Mouse (Mus musculus) activated CD4-positive, CD25-positive, alpha-beta regulatory T cell, adult 4 months (primary cell): Measurements from ENCODE around the gene A930017K11Rik. TPM values are rescaled to one million over a fixed set of nuclear protein-coding genes. Genes with fewer than 3 reads are reported as not detected.

Source experiments
- ATAC-seq: one replicate; pipeline ENCODE4 v1.8.0; 2017
- polyA plus RNA-seq, 2 experiments: library from polyadenylated mRNA; unstranded; fragments of 100-300 nt; shearing (Covaris generic); gene quantifications; one replicate each; pipeline ENCODE4 v1.2.1; 2017

Gene A930017K11Rik
- polyA plus RNA-seq, 2 experiments from 2014 or later: not detected

GRCm38 (mm10) chr17:25958771-25959494, 6.6 kb upstream of the A930017K11Rik start:
- no peak for ATAC-seq

GRCm38 (mm10) chr17:25957586-25958051, 5.3 kb upstream of the A930017K11Rik start:
- no peak for ATAC-seq

GRCm38 (mm10) chr17:25956631-25957030, 4.3 kb upstream of the A930017K11Rik start:
- no peak for ATAC-seq

GRCm38 (mm10) chr17:25956201-25956600, 3.8 kb upstream of the A930017K11Rik start:
- ATAC-seq: no peak

- no peak for ATAC-seq
These were observed 3.4 kb upstream of the A930017K11Rik start for GRCm38 (mm10) chr17:25955736-25956135.

GRCm38 (mm10) chr17:25954671-25955070, 2.3 kb upstream of the A930017K11Rik start:
- no peak for ATAC-seq

- ATAC-seq: no peak
These were observed 796 bp upstream of the A930017K11Rik start for GRCm38 (mm10) chr17:25953161-25953560.

GRCm38 (mm10) chr17:25951225-25951802, 1.1 kb downstream of the A930017K11Rik start:
- ATAC-seq: no peak

- no peak for ATAC-seq
These were observed 1.7 kb downstream of the A930017K11Rik start for GRCm38 (mm10) chr17:25950706-25951105.

- ATAC-seq: no peak
These were observed 2.4 kb downstream of the A930017K11Rik start for GRCm38 (mm10) chr17:25949981-25950380.

- ATAC-seq: no peak
These were observed 4.3 kb downstream of the A930017K11Rik start for GRCm38 (mm10) chr17:25948051-25948450.

- no peak for ATAC-seq
These were observed 4.8 kb downstream of the A930017K11Rik start for GRCm38 (mm10) chr17:25947576-25947975.

- ATAC-seq: no peak
These were observed 5.5 kb downstream of the A930017K11Rik start for GRCm38 (mm10) chr17:25946891-25947290.

GRCm38 (mm10) chr17:25946349-25946748, 6.0 kb downstream of the A930017K11Rik start:
- ATAC-seq: no peak

- no peak for ATAC-seq
These were observed 6.7 kb downstream of the A930017K11Rik start for GRCm38 (mm10) chr17:25945517-25946155.

- no peak for ATAC-seq
These were observed 7.8 kb downstream of the A930017K11Rik start, which contains the start of the genes Pigq and Nhlrc4 for GRCm38 (mm10) chr17:25944366-25945163. TSS of gene Pigq (minus strand) at chr17:25944936. TSS of gene Nhlrc4 (minus strand) at chr17:25944961.

- ATAC-seq: no peak
These were observed 8.6 kb downstream of the A930017K11Rik start for GRCm38 (mm10) chr17:25943769-25944168.

GRCm38 (mm10) chr17:25943221-25943620, 9.1 kb downstream of the A930017K11Rik start:
- ATAC-seq: no peak

- ATAC-seq: no peak
These were observed 9.7 kb downstream of the A930017K11Rik start for GRCm38 (mm10) chr17:25942597-25943151.

GRCm38 (mm10) chr17:25941511-25942241, 10.7 kb downstream of the A930017K11Rik start:
- peak; percentile 40 for ATAC-seq

- no peak for ATAC-seq
These were observed 17.8 kb downstream of the A930017K11Rik start for GRCm38 (mm10) chr17:25934526-25934925.

GRCm38 (mm10) chr17:25925348-25925747, 27.0 kb downstream of the A930017K11Rik start:
- ATAC-seq: no peak
